Mouse (Mus musculus) ES-CJ7 (cell line): ENCODE data around the gene Vkorc1l1.

Experiments
- DNase-seq: peaks from one replicate; pipeline ENCODE4 v3.0.0; 2011; ENCODE audit warnings: low read depth, low spot score

Gene Vkorc1l1

DNA sequence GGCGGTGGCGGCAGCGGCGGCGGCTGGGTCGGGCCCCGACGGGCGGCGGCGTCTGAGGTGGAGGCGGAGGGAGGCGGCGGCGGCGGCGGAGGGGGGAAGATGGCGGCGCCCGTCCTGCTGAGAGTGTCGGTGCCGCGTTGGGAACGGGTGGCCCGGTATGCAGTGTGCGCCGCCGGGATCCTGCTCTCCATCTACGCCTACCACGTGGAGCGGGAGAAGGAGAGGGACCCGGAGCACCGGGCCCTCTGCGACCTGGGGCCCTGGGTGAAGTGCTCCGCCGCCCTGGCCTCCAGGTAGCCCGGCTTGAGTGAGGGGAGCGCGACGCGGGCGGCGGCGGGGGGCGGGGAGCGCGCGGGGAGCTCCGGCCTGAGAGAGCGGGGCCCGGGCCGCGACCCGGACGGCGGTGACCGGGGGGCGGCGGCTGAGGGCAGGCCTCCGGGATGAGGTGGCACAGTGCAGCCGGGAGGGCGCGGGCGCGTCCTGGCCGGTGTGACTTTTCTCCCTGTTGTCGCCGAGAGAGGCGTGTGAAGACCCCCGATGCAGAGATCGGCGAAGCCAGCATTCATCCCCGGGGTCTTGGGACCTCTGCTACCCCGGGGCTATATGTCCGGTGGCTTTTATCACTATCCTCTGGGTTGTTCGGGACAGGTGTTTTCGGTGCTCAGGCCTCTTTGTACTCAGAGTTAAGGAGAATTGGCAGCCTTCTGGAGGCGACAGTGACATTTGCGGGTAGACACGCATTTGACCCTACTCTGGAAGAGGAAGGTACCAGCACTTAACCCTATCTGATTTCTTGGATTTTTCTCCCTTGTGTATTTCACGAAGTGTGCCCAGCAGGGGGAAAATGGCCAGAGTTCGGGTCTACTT lies 536 bp downstream of the Vkorc1l1 start:
- peak; percentile 27 for DNase-seq

DNA sequence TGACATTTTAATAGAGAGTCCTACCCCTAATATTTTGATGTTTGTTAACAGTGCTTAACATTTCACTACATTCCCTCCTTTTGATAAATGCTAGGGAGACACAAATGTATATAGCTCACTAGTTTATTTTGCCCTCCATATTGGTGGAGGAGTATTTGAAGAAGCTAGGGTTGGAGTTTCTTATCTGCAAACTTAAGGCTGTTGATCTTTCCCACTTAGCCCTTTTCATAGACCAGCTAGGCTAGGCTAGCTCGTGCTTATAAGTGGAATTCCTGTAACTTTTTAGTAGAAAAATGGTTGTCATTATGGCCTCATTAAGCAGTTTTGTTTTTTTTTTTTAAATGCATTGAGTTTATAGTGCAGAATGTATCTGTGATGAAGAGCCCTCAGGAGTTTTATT lies 1.6 kb downstream of the Vkorc1l1 start:
- no peak for DNase-seq

- no peak for DNase-seq
Observed at GRCm38 (mm10) chr5:129947528-129948033, 5.8 kb downstream of the Vkorc1l1 start.

GRCm38 (mm10) chr5:129952143-129952542 lies 10.4 kb downstream of the Vkorc1l1 start:
- DNase-seq: no peak

DNA sequence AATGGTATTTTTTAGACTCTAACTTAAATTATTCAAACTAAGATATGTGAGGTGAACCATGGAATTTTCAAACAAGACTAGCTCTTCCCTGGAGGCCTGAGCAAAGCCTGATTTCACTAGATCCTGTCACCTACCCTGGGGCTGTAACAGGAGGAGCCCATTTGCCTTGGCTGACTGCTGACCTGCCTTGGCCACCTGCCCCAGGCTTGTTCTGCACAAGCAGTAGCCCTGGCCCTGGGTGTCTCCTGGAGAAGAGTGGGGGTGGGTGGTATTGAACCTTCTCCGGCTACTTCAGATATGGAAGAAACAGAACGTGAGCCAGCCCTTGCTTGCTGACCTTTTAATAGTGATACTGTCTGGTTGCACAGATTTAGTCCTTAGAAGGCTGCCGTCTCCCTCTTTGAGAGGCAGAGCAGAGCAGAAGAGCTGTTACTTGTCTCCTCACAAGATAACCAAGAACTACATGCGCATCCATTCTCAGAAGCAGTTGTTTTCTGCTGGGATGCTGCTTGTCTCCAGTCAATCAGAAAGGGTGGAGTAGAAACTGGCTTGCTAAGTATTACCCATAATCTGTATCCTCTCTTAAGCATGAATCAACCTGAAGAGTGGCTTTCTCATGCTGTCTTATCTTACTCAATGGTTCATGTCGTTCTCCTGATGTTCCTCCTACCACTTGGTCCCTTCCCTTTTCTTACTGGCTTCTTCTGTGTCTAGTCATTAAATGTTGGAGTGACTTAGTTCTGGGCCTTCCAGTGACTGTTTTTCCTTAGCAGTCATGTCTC lies 12.9 kb downstream of the Vkorc1l1 start:
- DNase-seq: no peak

DNA sequence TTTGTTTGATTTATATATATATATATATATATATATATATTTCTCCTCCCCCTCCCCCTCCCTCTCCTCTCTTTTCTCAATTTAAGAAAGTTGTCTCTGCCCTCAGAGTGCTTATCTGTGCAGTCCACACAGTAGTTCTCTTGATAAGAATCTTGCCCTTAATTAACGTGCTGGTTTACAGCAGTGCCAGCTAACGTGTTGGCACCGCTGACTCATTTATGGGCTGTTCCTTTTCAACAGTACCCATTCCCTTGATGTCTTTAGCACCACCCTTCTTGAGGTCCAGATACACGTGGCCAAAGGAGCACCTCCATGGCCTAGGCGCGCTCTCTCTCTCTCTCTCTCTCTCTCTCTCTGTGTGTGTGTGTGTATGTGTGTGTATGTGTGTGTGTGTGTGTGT lies 14.0 kb downstream of the Vkorc1l1 start:
- no peak for DNase-seq

DNA sequence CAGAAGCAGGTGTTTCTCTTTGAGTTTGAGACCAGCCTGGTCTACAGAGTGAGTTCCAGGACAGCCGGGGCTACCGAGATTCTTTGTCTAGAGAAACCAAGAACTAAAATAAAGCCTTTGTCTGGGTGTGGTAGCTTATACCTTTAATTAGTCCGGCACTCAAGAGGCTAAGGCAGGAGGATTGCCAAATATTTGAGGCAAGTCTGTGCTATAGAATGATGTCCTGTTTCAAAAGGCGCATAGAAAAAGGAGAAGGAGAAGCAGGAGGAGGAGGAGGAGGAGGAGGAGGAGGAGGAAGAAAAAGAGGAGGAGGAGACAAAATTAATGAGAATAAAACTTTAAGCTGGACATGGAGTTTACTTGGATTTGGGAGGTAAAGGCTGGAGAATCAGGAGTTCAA lies 21.5 kb downstream of the Vkorc1l1 start:
- no peak for DNase-seq

DNA sequence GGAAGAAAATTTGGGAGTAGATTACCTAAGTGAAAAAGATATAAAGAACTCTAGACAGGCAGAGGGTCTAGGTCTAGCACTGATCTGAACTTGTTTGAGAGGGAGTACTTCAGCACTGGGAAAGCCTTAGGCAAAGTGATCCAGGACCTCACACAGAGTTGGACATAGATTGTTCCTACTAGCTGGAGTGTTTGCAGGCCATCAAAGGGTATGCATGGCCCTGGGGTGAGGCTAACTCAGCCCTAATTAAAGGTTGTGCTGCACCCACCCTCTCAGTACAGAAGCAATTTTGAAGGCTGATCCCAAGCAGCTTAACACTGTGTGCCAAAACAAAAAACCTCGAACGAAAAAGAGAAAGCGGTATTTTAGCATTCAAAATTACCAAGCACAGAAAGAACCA lies 24.7 kb downstream of the Vkorc1l1 start:
- peak; percentile 53 for DNase-seq

- no peak for DNase-seq
Observed at GRCm38 (mm10) chr5:129968417-129968816, 26.6 kb downstream of the Vkorc1l1 start.

- DNase-seq: no peak
Observed at GRCm38 (mm10) chr5:129971491-129971890, 29.7 kb downstream of the Vkorc1l1 start.

DNA sequence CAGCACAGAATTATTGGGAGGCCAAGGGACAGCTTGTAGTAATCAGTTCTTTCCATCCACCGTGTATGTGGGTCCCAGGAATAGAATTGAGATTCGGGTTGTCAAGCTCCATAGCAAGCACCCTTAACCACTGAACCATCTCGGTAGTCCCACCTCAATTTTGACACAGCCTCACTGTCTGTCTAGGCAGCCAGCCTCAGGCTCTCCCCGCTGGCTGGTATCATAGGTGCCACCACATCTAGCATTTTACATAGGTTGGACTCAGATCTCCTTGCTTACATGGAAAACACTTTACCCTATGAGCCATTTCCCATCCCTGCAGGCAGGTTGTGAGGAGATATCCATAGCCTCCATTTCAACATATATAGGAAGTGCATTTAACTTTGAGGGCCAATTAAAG lies 32.6 kb downstream of the Vkorc1l1 start:
- DNase-seq: no peak

DNA sequence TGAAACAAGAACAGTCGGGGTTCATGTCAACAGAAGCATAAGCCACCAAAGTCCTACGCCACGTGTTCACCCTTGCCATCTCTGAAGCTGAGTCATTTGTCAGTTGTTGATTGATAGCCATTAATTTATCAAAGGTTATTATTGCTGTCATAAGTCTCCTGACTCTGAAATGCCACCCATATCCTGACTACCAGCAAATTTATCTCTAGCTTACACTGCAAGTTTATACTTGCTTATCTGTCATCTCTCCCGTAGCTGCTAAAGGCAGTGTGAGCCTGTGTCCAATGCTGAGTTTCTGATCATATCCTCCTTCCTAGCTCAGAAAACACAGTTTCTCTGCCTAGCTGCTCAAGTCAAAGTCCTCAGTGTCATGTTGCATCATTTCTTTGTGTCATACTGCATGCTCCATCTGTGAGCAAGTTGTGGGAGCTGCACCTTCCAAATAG lies 33.1 kb downstream of the Vkorc1l1 start:
- no peak for DNase-seq

- DNase-seq: no peak
Observed at GRCm38 (mm10) chr5:129977768-129978167, 36.0 kb downstream of the Vkorc1l1 start.

DNA sequence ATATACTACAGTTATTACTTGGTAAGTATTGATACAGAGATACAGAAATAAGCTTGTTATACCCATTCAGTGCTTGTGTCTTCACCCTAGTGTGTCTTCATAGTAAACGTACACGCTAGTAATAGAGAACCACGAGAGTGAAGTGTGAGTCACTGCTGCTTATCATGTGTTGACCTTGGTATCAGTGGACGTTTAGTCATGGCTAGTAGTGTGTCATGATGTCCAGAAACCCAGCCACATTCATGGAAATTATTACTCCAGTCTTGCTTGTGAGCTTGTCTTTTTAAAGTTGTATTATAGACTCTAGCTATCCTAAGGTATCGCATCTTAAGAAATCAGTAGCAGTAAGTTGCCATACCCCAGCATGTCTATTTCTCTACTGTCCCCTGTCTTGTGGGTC lies 36.8 kb downstream of the Vkorc1l1 start:
- no peak for DNase-seq

- no peak for DNase-seq
Observed at GRCm38 (mm10) chr5:129980216-129980615, 38.4 kb downstream of the Vkorc1l1 start.

DNA sequence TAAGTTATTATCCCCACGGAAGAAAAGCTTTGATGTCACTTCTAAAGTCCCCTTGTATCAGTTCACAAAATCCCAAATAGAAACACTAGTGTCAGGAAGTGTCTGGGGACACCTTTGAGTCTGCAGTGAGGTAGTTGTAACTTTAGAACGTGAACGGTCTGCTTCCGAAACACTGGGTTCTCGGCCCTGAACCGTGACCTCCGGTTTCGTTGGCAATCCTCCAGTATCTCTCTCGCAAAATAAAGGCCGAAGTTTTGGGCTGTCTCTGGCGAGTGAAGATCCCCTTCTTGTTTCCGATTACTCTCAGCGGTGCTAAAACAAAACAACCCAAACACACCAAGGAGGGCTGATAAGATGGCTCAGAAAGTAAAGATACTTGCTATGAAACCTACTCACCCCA lies 47.6 kb downstream of the Vkorc1l1 start:
- DNase-seq: no peak

DNA sequence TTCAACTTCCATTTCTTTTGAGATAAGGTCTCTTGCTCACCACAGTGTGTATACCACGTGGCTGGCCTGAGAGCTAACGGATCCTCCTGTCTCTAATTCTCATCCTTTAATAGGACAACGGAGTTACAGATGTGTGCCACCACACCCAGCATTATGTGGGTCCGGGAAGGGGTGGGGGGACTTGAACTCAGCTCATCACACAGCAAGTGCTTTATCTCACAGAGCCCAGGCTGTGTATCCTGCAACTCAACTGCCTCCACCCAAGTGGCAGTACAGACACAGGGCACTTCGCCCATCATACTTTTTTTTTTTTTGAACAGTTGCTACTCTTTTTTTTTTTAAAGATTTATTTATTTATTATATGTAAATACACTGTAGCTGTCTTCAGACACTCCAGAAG lies 50.1 kb downstream of the Vkorc1l1 start:
- DNase-seq: no peak

DNA sequence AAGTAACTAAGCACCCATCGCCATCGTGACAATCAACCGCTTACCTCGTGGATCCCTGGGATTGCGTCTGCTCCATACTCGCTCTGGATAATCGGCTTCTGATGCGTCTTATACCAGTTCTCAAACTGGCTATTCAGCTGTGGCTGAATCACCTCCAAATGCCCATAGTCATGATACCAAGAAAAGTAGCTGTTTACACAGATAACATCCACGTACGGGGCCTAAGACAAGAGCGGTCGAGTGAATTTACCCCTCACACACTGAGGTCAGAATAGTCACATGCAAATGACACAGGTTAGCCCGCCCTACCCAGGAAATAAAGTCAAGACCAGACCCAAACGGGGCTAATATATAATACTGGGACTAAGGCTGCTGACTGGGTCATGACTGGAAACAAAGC lies 51.6 kb downstream of the Vkorc1l1 start:
- DNase-seq: no peak

- no peak for DNase-seq
Observed at GRCm38 (mm10) chr5:129994989-129995388, 53.2 kb downstream of the Vkorc1l1 start.

GRCm38 (mm10) chr5:129997700-129998099 lies 55.9 kb downstream of the Vkorc1l1 start:
- peak; percentile 36 for DNase-seq

GRCm38 (mm10) chr5:129999097-129999496 lies 57.3 kb downstream of the Vkorc1l1 start:
- DNase-seq: peak; percentile 74

GRCm38 (mm10) chr5:130000735-130001134 lies 59.0 kb downstream of the Vkorc1l1 start:
- DNase-seq: no peak
